Mouse (Mus musculus) liver, embryonic 16.5 days (tissue): Measurements from ENCODE around the gene Nodal. TPM values are rescaled to one million over a fixed set of nuclear protein-coding genes. Genes with fewer than 3 reads are reported as not detected.

ENCODE experiments used
- ATAC-seq: fragments of 200-750 bp; cut with Nextera tagmentation; 2 replicates; pipeline ENCODE4 v1.8.0; 2017; ENCODE audit warnings: low read depth, mild to moderate bottlenecking, moderate number of reproducible peaks, moderate library complexity
- H3K27ac ChIP-seq: fragments of 300-500 bp; sonication (generic); 2 replicates; pipeline ENCODE4 v1.5.1; 2014; ENCODE audit warnings: mild to moderate bottlenecking, low read length
- H3K27me3 ChIP-seq: fragments of 300-500 bp; sonication (generic); 2 replicates; pipeline ENCODE4 v1.6.1; 2014; ENCODE audit warnings: low read depth, low read length, mixed read lengths; ENCODE audit not compliant: control insufficient read depth, insufficient read depth
- H3K36me3 ChIP-seq: fragments of 300-500 bp; sonication (generic); 2 replicates; pipeline ENCODE4 v1.6.1; 2014; ENCODE audit warnings: mild to moderate bottlenecking; ENCODE audit not compliant: control insufficient read depth, insufficient read depth
- H3K4me1 ChIP-seq: fragments of 300-500 bp; sonication (generic); 2 replicates; pipeline ENCODE4 v1.6.1; 2014; ENCODE audit warnings: low read depth, low read length, mixed read lengths; ENCODE audit not compliant: control insufficient read depth
- H3K4me2 ChIP-seq: fragments of 300-500 bp; sonication (generic); 2 replicates; pipeline ENCODE4 v1.6.1; 2014; ENCODE audit warnings: low read depth, low read length, mixed read lengths
- H3K4me3 ChIP-seq: fragments of 300-500 bp; sonication (generic); 2 replicates; pipeline ENCODE4 v1.5.1; 2014; ENCODE audit warnings: low read depth, mild to moderate bottlenecking, low read length
- H3K9ac ChIP-seq: fragments of 300-500 bp; sonication (generic); 2 replicates; pipeline ENCODE4 v1.6.1; 2014; ENCODE audit warnings: low read depth, low read length
- H3K9me3 ChIP-seq: fragments of 300-500 bp; sonication (generic); replicated peaks from 2 replicates; pipeline ENCODE4 v1.6.1; 2016; ENCODE audit warnings: low read length; ENCODE audit not compliant: control insufficient read depth
- WGBS: fragments of 180-500 bp; shearing (Covaris S2); extraction: QIAGEN DNeasy Blood & Tissue Kit; methylation state at CpG from one replicate; pipeline ENCODE4 v1.1.7; 2014; ENCODE audit not compliant: insufficient replicate concordance; 5-methylcytosine and 5-hydroxymethylcytosine counted together
- polyA plus RNA-seq: library from polyadenylated mRNA; unstranded; fragments of >200 nt; fragmentation: Nextera tagmentation; extraction: Ambion mirVana; gene quantifications from 2 replicates; pipeline ENCODE4 v1.2.1, GENCODE M21; 2015

The Nodal gene
- polyA plus RNA-seq, 1 experiment from 2014 or later, result 0.46 TPM

DNA sequence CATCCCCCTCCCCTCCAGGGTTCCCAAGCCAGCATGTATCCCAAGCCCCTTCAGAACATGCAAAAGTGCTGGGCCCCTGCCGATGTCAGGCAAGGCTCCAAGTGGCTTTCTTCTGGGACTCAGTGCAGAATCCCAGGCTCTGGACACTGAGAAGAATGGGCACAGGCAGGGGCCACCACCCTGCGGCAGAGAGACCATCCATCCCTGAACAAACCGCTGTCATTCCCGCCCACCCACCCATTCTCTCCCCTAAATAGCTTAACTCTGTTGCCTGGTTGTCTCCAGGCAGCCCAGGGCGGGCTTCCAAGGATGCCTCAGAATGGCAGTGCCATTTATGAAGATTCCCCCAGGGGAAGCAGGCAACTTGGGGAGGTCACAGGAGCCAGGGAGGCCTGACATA lies 28.8 kb upstream of the Nodal start:
- Histone ChIP-seq H3K27me3 (peaks cover under 1% of the 10 kb centered on the region; the same call in 1 of the 2 replicates), H3K9ac (no peak overlapping the region), H3K27ac (no peak overlapping the region), H3K9me3 (no peaks in the 10 kb centered on the region), H3K4me2 (no peak overlapping the region), H3K4me1 (no peaks in the 10 kb centered on the region), H3K4me3 (no peak overlapping the region), H3K36me3 (no peaks in the 10 kb centered on the region)
- WGBS, result 64% methylated on average over 5 of the region's 5 CpGs
- no peak for ATAC-seq

DNA sequence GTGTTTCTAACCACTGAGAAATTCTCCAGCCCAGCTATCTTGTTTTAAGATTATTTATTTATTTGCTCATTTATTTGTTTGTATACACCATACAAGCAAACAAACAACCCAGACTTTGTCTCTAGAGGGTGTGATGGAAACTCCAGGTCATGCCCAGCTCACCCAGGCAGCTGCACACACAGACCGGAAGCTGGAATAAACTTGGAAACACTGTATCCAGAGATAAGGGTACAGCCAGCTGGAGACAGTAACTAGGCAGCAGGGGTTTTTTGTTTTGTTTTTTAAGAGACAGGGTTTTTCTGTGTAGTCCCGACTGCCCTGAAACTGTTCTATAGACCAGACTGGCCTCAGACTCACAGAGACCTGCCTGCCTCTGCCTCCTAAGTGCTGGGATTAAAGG lies 27.6 kb upstream of the Nodal start:
- WGBS, result 37% methylated on average over 2 of the region's 2 CpGs
- no peaks in the 10 kb centered on the region for H3K27me3 ChIP-seq

DNA sequence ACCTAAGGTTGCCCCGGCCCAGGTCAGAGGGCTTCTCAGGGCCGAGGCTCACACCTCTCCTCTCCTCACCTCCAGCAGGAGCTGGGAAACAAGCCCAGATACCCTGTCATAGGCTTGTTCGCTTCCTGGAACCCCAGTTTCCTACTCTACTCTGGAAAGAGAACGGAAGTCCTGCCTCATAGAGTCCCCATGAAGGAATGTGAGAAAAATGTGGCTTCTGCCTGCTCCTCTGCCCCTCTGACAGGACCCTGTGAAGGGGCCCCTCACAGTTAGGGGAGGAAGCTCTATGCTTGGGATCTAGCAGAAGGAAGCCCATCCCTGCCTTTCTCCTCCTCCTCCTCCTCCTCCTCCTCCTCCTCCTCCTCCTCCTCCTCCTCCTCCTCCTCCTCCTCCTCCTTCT lies 25.2 kb upstream of the Nodal start:
- no peaks in the 10 kb centered on the region for H3K36me3 ChIP-seq
- no peaks in the 10 kb centered on the region; the same call in 1 of the 2 replicates for H3K4me1 ChIP-seq
- H3K27me3 ChIP-seq, result no peaks in the 10 kb centered on the region
- ATAC-seq, result no peak
- no peaks in the 10 kb centered on the region for H3K9me3 ChIP-seq
- H3K4me3 ChIP-seq, result no peak overlapping the region
- no peak overlapping the region for H3K9ac ChIP-seq
- 32% methylated on average over 4 of the region's 4 CpGs for WGBS
- no peak overlapping the region for H3K4me2 ChIP-seq
- H3K27ac ChIP-seq, result no peak overlapping the region

More for the DNA sequence above, 27.6 kb upstream of the Nodal start:
- no peak overlapping the region for H3K4me3 ChIP-seq
- H3K4me2 ChIP-seq, result no peak overlapping the region
- H3K9ac ChIP-seq, result no peak overlapping the region
- H3K9me3 ChIP-seq, result no peaks in the 10 kb centered on the region
- H3K4me1 ChIP-seq, result no peaks in the 10 kb centered on the region; the same call in 1 of the 2 replicates
- no peak for ATAC-seq
- no peak overlapping the region for H3K27ac ChIP-seq
- H3K36me3 ChIP-seq, result no peaks in the 10 kb centered on the region

DNA sequence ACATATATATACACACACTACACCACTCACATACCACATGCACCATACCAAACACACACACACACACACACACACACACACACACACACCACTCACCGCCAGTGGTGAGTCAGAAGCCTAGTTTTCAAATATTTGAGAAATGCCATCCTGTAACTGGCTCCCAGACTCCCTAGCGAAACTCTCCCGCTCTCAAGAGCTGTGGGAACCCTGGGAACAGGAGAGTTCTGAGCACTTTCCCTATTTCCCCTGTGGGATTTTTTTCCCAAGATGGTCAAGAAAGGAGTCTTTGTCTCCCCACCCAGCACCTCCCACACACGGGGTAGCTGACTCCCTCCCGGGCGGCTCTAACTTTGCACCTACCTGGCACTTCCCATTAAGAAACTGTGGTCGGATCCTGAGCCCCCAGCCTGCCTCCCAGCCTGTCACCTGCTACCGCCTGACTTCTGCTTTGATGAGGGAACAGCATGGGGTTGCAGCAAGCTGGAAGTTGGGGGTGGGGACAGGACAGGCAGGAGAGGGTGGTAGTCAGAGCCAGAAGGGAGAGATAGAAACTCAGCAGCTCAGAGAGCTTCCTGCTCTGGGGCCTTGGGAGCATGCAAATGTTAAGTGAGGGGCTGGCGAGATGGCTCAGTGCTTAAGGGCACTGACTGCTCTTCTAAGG lies 23.2 kb upstream of the Nodal start:
- H3K27ac ChIP-seq, result no peak overlapping the region
- H3K4me3 ChIP-seq, result no peak overlapping the region
- 24% methylated on average over 9 of the region's 9 CpGs for WGBS
- no peaks in the 10 kb centered on the region for H3K27me3 ChIP-seq
- no peak for ATAC-seq
- H3K4me2 ChIP-seq, result no peak overlapping the region
- H3K9ac ChIP-seq, result no peak overlapping the region
- no peaks in the 10 kb centered on the region; the same call in 1 of the 2 replicates for H3K4me1 ChIP-seq
- no peaks in the 10 kb centered on the region for H3K9me3 ChIP-seq
- H3K36me3 ChIP-seq, result no peaks in the 10 kb centered on the region

DNA sequence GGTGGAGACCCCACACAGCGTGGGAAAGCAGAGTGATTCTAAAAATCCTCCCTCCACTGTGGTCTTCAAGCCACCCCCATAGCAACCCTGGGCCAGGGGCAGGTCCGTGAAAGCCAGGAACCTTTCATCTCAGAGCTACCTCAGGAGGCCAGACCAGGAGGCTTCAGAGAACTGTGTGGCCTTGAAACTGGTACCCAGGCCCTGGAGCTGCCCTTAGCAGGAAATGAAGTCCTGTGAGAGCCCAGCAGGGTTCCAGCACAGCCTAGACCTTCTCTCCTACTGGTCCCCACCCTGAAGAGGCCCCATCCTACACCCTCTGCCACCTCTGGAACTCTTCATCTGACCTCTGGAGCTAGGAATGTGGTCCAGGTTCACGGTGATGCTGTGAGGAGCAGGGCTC lies 19.6 kb upstream of the Nodal start:
- H3K9me3 ChIP-seq, result no peaks in the 10 kb centered on the region
- no peaks in the 10 kb centered on the region; the same call in 1 of the 2 replicates for H3K4me1 ChIP-seq
- no peak overlapping the region for H3K4me2 ChIP-seq
- ATAC-seq, result no peak
- no peak overlapping the region for H3K27ac ChIP-seq
- H3K27me3 ChIP-seq, result no peaks in the 10 kb centered on the region
- H3K9ac ChIP-seq, result no peak overlapping the region
- no peak overlapping the region for H3K4me3 ChIP-seq
- H3K36me3 ChIP-seq, result no peaks in the 10 kb centered on the region
- WGBS, result 57% methylated on average over 3 of the region's 3 CpGs

DNA sequence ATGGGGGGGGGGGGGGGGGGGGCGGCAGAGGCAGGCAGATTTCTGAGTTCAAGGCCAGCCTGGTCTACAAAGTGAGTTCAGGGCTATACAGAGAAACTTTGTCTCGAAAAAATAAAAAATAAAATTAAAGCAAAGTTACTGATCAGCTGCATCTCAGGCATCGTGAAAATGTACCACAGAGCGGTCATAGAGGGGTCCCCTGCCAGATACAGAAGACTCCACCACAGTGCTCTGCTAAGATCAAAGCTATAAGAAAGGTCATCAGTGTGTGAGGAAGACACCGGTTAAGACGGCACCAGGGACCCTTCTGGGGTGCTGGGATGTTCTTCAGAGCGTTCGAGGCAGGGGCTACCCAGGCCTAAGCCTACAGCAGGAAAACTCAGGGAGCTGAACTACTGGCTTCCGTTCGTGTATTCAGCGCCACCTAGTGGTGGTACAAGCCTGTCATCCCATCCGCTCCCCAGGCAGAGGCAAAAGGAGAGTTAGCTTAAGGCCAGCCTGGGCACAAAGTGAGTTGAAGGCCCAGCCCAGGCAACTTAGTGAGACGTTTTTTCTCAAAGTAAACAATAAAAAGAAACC lies 18.5 kb upstream of the Nodal start:
- 19% methylated on average over 13 of the region's 13 CpGs for WGBS
- Histone ChIP-seq H3K27me3 (no peaks in the 10 kb centered on the region), H3K9me3 (no peaks in the 10 kb centered on the region), H3K4me2 (no peak overlapping the region), H3K4me3 (no peak overlapping the region), H3K4me1 (no peaks in the 10 kb centered on the region; the same call in 1 of the 2 replicates), H3K27ac (no peak overlapping the region), H3K9ac (no peak overlapping the region), H3K36me3 (no peaks in the 10 kb centered on the region)
- ATAC-seq, result peak; percentile 54; the same call in 1 of the 2 replicates

DNA sequence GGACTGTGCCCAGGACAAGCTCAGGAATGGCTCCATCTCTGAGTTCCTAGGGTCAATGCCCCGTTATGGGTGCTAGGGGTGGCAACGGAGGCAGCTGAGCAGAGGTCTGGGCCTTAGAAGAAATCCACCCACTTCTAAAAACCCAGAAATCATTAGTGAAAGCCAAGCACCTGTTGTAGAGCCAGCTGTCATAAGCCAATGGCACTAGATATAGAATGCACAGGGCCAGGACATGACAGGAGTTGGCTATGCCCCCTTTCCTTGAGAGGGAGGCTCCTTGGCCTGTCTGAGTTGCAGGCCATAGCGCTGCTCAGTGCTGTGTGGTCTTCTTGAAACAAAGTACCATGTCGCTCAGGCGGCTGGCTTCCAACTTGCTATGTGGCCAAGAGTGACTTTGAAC lies 17.4 kb upstream of the Nodal start:
- Histone ChIP-seq H3K27ac (no peak overlapping the region), H3K36me3 (no peaks in the 10 kb centered on the region), H3K4me3 (no peak overlapping the region), H3K4me2 (no peak overlapping the region), H3K9me3 (no peaks in the 10 kb centered on the region), H3K27me3 (no peaks in the 10 kb centered on the region; the same call in 1 of the 2 replicates), H3K9ac (no peak overlapping the region), H3K4me1 (no peaks in the 10 kb centered on the region)
- 78% methylated on average over 5 of the region's 5 CpGs for WGBS
- no peak for ATAC-seq

DNA sequence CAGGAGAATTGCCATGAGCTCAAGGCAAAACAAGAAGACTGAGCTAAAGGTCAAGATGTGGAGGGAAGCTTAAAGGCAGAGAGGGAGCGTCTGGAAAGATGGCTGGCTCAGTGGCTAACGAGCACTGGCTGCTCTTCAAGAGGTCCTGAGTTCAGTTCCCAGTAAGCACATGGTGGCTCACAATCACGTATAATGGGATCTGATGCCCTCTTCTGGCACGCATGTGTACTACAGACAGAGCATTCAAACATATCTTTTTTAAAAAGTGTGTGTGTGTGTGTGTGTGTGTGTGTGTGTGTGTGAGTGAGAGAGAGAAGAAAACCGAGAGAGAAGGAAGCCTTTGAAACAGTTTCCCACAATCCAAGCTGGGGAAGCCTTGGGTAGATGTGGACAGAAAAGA lies 15.3 kb upstream of the Nodal start:
- Histone ChIP-seq H3K9ac (no peak overlapping the region), H3K4me3 (no peak overlapping the region), H3K4me1 (no peaks in the 10 kb centered on the region), H3K9me3 (no peaks in the 10 kb centered on the region), H3K27ac (no peak overlapping the region), H3K4me2 (no peak overlapping the region), H3K36me3 (no peaks in the 10 kb centered on the region), H3K27me3 (no peaks in the 10 kb centered on the region; the same call in 1 of the 2 replicates)
- no peak for ATAC-seq
- WGBS, result 44% methylated on average over 5 of the region's 5 CpGs

DNA sequence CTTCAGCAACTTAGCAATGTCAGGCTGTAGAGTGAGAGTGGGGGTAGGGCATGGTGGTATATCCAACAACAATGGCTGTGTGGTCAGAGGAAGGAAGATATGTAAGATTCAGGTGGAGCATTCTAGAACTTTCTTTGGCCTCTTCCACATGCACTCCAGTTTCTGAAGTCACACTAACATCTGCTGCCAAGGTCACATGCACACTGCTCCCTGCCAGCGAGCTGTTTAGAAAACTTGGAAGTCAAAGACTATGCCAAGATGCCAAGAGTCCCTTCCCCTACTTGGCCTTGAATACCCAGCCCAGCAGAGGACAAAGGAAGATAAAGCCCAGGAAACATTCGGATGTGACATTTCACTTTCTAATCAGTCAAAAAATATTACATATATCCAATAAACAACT lies 14.9 kb upstream of the Nodal start:
- H3K4me1 ChIP-seq, result no peaks in the 10 kb centered on the region
- H3K27me3 ChIP-seq, result no peaks in the 10 kb centered on the region; the same call in 1 of the 2 replicates
- H3K9me3 ChIP-seq, result no peaks in the 10 kb centered on the region
- H3K4me2 ChIP-seq, result no peak overlapping the region
- H3K4me3 ChIP-seq, result no peak overlapping the region
- ATAC-seq, result no peak
- 68% methylated on average over 2 of the region's 2 CpGs for WGBS
- no peaks in the 10 kb centered on the region for H3K36me3 ChIP-seq
- no peak overlapping the region for H3K27ac ChIP-seq
- no peak overlapping the region for H3K9ac ChIP-seq
